Mouse (Mus musculus) CH12.LX (cell line): ENCODE data around the gene Lrrc15. TPM values are rescaled to one million over a fixed set of nuclear protein-coding genes. Genes with fewer than 3 reads are reported as not detected.

ENCODE experiments used
- DNase-seq: peaks from one replicate; pipeline ENCODE4 v3.0.0-alpha.2; 2013; ENCODE audit errors: extremely low read depth
- H3K27ac ChIP-seq: 2 replicates; pipeline ENCODE4 v1.5.1; 2012; ENCODE audit warnings: low read depth, mild to moderate bottlenecking, control low read depth, moderate library complexity; ENCODE audit not compliant: insufficient read depth
- H3K27me3 ChIP-seq: replicated peaks from 2 replicates; pipeline ENCODE3; 2012; ENCODE audit warnings: inconsistent platforms
- H3K36me3 ChIP-seq, 2 experiments: replicated peaks in 1 of 2; 2 replicates each; pipeline versions ENCODE3 to v1.6.1; 2012; ENCODE audit warnings: inconsistent platforms in 1 of 2, low read length in 1 of 2, mild to moderate bottlenecking in 1 of 2, mixed read lengths in 1 of 2, moderate library complexity in 1 of 2; ENCODE audit not compliant: control insufficient read depth in 1 of 2, insufficient read depth in 1 of 2
- H3K4me1 ChIP-seq, 2 experiments: 2 replicates each; pipeline ENCODE4 v1.6.1; 2012; ENCODE audit warnings: inconsistent platforms in 1 of 2, moderate library complexity in 1 of 2; ENCODE audit not compliant: insufficient read depth in 2 of 2, control insufficient read depth in 1 of 2
- H3K4me2 ChIP-seq: 2 replicates; pipeline ENCODE4 v1.6.1; 2012; ENCODE audit warnings: low read depth, mild to moderate bottlenecking, control low read depth; ENCODE audit not compliant: poor library complexity, insufficient read depth, severe bottlenecking
- H3K4me3 ChIP-seq, 3 experiments: fragments of 150-350 bp in 1 of 3; sonication (generic) in 1 of 3; replicated peaks in 1 of 3; 2 replicates each; pipeline versions ENCODE3 to v1.5.1; 2011 to 2012; ENCODE audit warnings: low read depth in 2 of 3, low read length in 2 of 3, mild to moderate bottlenecking in 2 of 3, moderate library complexity in 2 of 3, control low read depth in 1 of 3, improper control_type of control experiment in 1 of 3, inconsistent platforms in 1 of 3, mixed read lengths in 1 of 3; ENCODE audit not compliant: poor library complexity in 1 of 3
- H3K79me2 ChIP-seq: replicated peaks from 2 replicates; pipeline ENCODE4 v1.6.1; 2012; ENCODE audit warnings: mild to moderate bottlenecking, moderate library complexity; ENCODE audit not compliant: control insufficient read depth, poor library complexity, insufficient read depth, severe bottlenecking; ENCODE audit errors: extremely low read depth
- H3K9ac ChIP-seq: 2 replicates; pipeline ENCODE4 v1.6.1; 2012; ENCODE audit warnings: low read depth, mild to moderate bottlenecking, control low read depth, moderate library complexity; ENCODE audit not compliant: insufficient read depth
- H3K9me3 ChIP-seq: replicated peaks from 2 replicates; pipeline ENCODE3; 2012; ENCODE audit warnings: low read length, inconsistent platforms, mixed read lengths
- BHLHE40 ChIP-seq: IDR thresholded peaks from 2 replicates; pipeline ENCODE4 v1.6.1; 2011; ENCODE audit warnings: mild to moderate bottlenecking, low read depth, low read length, improper control_type of control experiment
- CHD1 ChIP-seq: IDR thresholded peaks from 2 replicates; pipeline ENCODE4 v1.6.1; 2012; ENCODE audit warnings: low read depth, low read length, improper control_type of control experiment, inconsistent platforms
- CTCF ChIP-seq, 2 experiments: IDR thresholded peaks in 1 of 2; conservative IDR thresholded peaks in 1 of 2; 2 replicates each; pipeline ENCODE4 v1.5.1; 2011 to 2012; ENCODE audit warnings: low read depth in 2 of 2, low read length in 2 of 2, improper control_type of control experiment in 1 of 2, inconsistent platforms in 1 of 2, mild to moderate bottlenecking in 1 of 2, moderate library complexity in 1 of 2
- ELF1 ChIP-seq: IDR thresholded peaks from 2 replicates; pipeline ENCODE4 v1.6.1; 2014; ENCODE audit warnings: low read depth, mild to moderate bottlenecking, inconsistent platforms, low read length, improper control_type of control experiment
- EP300 ChIP-seq: IDR thresholded peaks from 2 replicates; pipeline ENCODE4 v1.6.1; 2011; ENCODE audit warnings: low read length, improper control_type of control experiment
- GABPA ChIP-seq: IDR thresholded peaks from 2 replicates; pipeline ENCODE4 v1.6.1; 2012; ENCODE audit warnings: low read depth, low read length, improper control_type of control experiment, inconsistent platforms; ENCODE audit not compliant: insufficient replicate concordance
- JUN ChIP-seq: IDR thresholded peaks from 2 replicates; pipeline ENCODE4 v1.6.1; 2011; ENCODE audit warnings: low read depth, mild to moderate bottlenecking, low read length, improper control_type of control experiment, moderate library complexity; ENCODE audit not compliant: insufficient read depth
- JUND ChIP-seq: conservative IDR thresholded peaks from 2 replicates; pipeline ENCODE4 v1.6.1; 2011; ENCODE audit warnings: low read depth, low read length, improper control_type of control experiment
- KAT2A ChIP-seq: IDR thresholded peaks from 2 replicates; pipeline ENCODE4 v1.6.1; 2012; ENCODE audit warnings: low read length, improper control_type of control experiment, inconsistent platforms; ENCODE audit not compliant: insufficient replicate concordance
- MAX ChIP-seq: IDR thresholded peaks from 2 replicates; pipeline ENCODE4 v1.6.1; 2011; ENCODE audit warnings: low read length, improper control_type of control experiment
- MAZ ChIP-seq: IDR thresholded peaks from 2 replicates; pipeline ENCODE4 v1.6.1; 2012; ENCODE audit warnings: low read depth, mild to moderate bottlenecking, inconsistent platforms, low read length, improper control_type of control experiment, moderate library complexity
- MXI1 ChIP-seq: IDR thresholded peaks from 2 replicates; pipeline ENCODE4 v1.6.1; 2011; ENCODE audit warnings: mild to moderate bottlenecking, low read depth, low read length, improper control_type of control experiment
- MYC ChIP-seq: IDR thresholded peaks from 2 replicates; pipeline ENCODE4 v1.6.1; 2011; ENCODE audit warnings: low read depth, mild to moderate bottlenecking, improper control_type of control experiment, low read length
- NRF1 ChIP-seq: IDR thresholded peaks from 2 replicates; pipeline ENCODE4 v1.6.1; 2014; ENCODE audit warnings: low read depth, mild to moderate bottlenecking, inconsistent platforms, low read length, improper control_type of control experiment, moderate library complexity
- PAX5 ChIP-seq: IDR thresholded peaks from 2 replicates; pipeline ENCODE4 v1.6.1; 2012; ENCODE audit warnings: low read length, inconsistent platforms, mixed read lengths
- RAD21 ChIP-seq: IDR thresholded peaks from 2 replicates; pipeline ENCODE4 v1.6.1; 2011; ENCODE audit warnings: low read depth, mild to moderate bottlenecking, low read length, improper control_type of control experiment, moderate library complexity
- RCOR1 ChIP-seq: conservative IDR thresholded peaks from 2 replicates; pipeline ENCODE4 v1.6.1; 2012; ENCODE audit warnings: low read depth, mild to moderate bottlenecking, inconsistent platforms, low read length, improper control_type of control experiment
- SIN3A ChIP-seq: IDR thresholded peaks from 2 replicates; pipeline ENCODE4 v1.6.1; 2012; ENCODE audit warnings: low read length, improper control_type of control experiment, inconsistent platforms
- SMC3 ChIP-seq: IDR thresholded peaks from 2 replicates; pipeline ENCODE4 v1.6.1; 2011; ENCODE audit warnings: low read depth, low read length, improper control_type of control experiment
- TBP ChIP-seq: conservative IDR thresholded peaks from 2 replicates; pipeline ENCODE4 v1.6.1; 2011; ENCODE audit warnings: low read depth, low read length, improper control_type of control experiment
- USF2 ChIP-seq: conservative IDR thresholded peaks from 2 replicates; pipeline ENCODE4 v1.6.1; 2011; ENCODE audit warnings: low read depth, low read length, improper control_type of control experiment
- ZNF384 ChIP-seq: IDR thresholded peaks from 2 replicates; pipeline ENCODE4 v1.6.1; 2012; ENCODE audit warnings: low read depth, low read length, improper control_type of control experiment, inconsistent platforms
- dilution Hi-C: fragments of 300-500 bp; cut with MboI; formaldehyde crosslinking; loops from 2 replicates; pipeline ENCODE4 v1.14.3; 2020; ENCODE audit warnings: low sequenced_read_pairs; ENCODE audit not compliant: extremely low pct_unique_long_range_greater_than_20kb, extremely low pct_ligation_motif_present
- in situ Hi-C: fragments of 300-500 bp; cut with MboI; formaldehyde crosslinking; loops from 3 replicates; pipeline ENCODE4 v1.14.3; 2019; ENCODE audit warnings: low sequenced_read_pairs, low pct_ligation_motif_present, low pct_unique_long_range_greater_than_20kb, mixed read lengths
- polyA plus RNA-seq: library from polyadenylated mRNA; unstranded; fragments of >175 nt; gene quantifications from 2 replicates; pipeline ENCODE4 v1.2.1, GENCODE M21; 2012; ENCODE audit warnings: low read depth; ENCODE audit not compliant: insufficient read length
- total RNA-seq, 2 experiments: library from RNA; depleted of rRNA; stranded (reverse); fragments of 300-350 nt in 1 of 2; fragments of >200 nt in 1 of 2; gene quantifications; 2 replicates each; pipeline ENCODE4 v1.2.3; 2012 to 2014

Gene Lrrc15
- total and polyA plus RNA-seq, 3 experiments: not detected

GRCm38 (mm10) chr16:30263156-30263555 lies 19.9 kb downstream of the Lrrc15 start:
- in situ Hi-C loops (loop anchor here (25.0 kb wide), 2 partner anchors 799 to 1099 kb away; no protein-coding TSS in a partner anchor), dilution Hi-C loops (no loop called here)
- H3K4me3 ChIP-seq: no peak overlapping the region

GRCm38 (mm10) chr16:30262664-30263063 lies 20.4 kb downstream of the Lrrc15 start:
- in situ Hi-C loops (loop anchor here (25.0 kb wide), 2 partner anchors 800 to 1100 kb away; no protein-coding TSS in a partner anchor), dilution Hi-C loops (no loop called here)
- TF ChIP-seq ELF1 (no peak), SMC3 (peak; percentile 72), MAZ (no peak), NRF1 (no peak), BHLHE40 (no peak), MYC (no peak), RAD21 (peak; percentile 57), CTCF (conservative IDR thresholded peaks at IDR 0.05 in 1 of 2, IDR thresholded peaks at IDR 0.05 in 1 of 2; ENCODE audit: low read depth in 2 of 2, low read length in 2 of 2) (peak; percentile 88)
- Histone ChIP-seq H3K9me3 (no peaks in the 10 kb centered on the region), H3K36me3 (no peaks in the 10 kb centered on the region), H3K27ac (no peak overlapping the region), H3K4me2 (no peak overlapping the region), H3K4me1 (peaks cover 7 to 16% of the 10 kb centered on the region in 2 experiments), H3K4me3 (no peak overlapping the region), H3K27me3 (peaks cover 1% of the 10 kb centered on the region), H3K79me2 (no peaks in the 10 kb centered on the region), H3K9ac (no peak overlapping the region)
- peak; percentile 83 for DNase-seq

More at GRCm38 (mm10) chr16:30263156-30263555, 19.9 kb downstream of the Lrrc15 start:
- Histone ChIP-seq H3K36me3 (no peaks in the 10 kb centered on the region), H3K4me1 (peaks cover 3 to 11% of the 10 kb centered on the region in 2 experiments; a peak in 3 of 4 replicates), H3K4me2 (no peak overlapping the region), H3K79me2 (no peaks in the 10 kb centered on the region), H3K27ac (no peak overlapping the region), H3K9ac (no peak overlapping the region), H3K9me3 (no peaks in the 10 kb centered on the region), H3K27me3 (peaks cover 1% of the 10 kb centered on the region)
- no peak for DNase-seq
- TF ChIP-seq CTCF (conservative IDR thresholded peaks at IDR 0.05 in 1 of 2, IDR thresholded peaks at IDR 0.05 in 1 of 2; ENCODE audit: low read depth in 2 of 2, low read length in 2 of 2) (no peak), ZNF384 (no peak), TBP (no peak), USF2 (no peak), CHD1 (no peak), MXI1 (no peak), JUND (no peak), EP300 (no peak), SIN3A (no peak), GABPA (no peak), RCOR1 (no peak), KAT2A (no peak), JUN (no peak), MAX (no peak), PAX5 (no peak)
